ENCODE assay signal across 9 mouse cellular contexts in the genomic region with DNA sequence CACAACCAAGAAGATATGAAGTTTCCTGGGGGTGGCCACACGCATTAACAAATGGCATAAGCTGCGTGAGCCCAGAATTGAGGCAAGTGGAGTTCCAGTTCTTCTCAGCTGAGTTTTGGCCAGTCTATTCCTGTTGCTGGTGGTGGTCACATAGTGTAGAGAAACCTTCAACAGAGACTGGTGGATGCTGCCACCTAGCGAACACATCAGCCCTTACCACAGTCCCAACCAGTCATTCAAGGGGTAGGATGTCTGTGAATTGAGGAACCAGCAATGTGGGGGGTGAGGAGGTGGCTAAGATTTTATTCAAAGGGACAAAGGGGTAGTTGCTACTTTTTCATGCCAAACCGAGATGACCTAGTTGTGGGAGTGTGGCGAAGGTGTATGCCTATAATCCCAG. TPM values are rescaled to one million over a fixed set of nuclear protein-coding genes. Genes with fewer than 3 reads are reported as not detected.
DNase-seq lines count a peak whose midpoint lies in the region; ATAC-seq and TF ChIP-seq lines count a peak whose summit lies in the region.
"Had no signal": no experiment of that assay in that cellular context is flagged by ENCODE, and none has a peak within 500 bp of the region (broad histone marks: within the 10 kb centered on the region; RNA-seq: fewer than 3 reads in every experiment).

No protein-coding gene starts in this region.

- no peaks in the 10 kb centered on the region for H3K4me1 ChIP-seq in ES-Bruce4 (ENCODE audit: control insufficient read depth, insufficient read depth, low read length)
- H3K4me1 ChIP-seq in forebrain, postnatal 0 days (ENCODE audit: insufficient read depth): peaks cover 8% of the 10 kb centered on the region
- H3K4me1 ChIP-seq in lung, embryonic 14.5 days (ENCODE audit: insufficient read depth): no peaks in the 10 kb centered on the region

- no peak for TF ChIP-seq POLR2A in ES-Bruce4 (IDR thresholded peaks at IDR 0.05; ENCODE audit: insufficient read depth, low read length)
- no peak for TF ChIP-seq POLR2A in brain, embryonic 14.5 days (IDR thresholded peaks at IDR 0.05; ENCODE audit: borderline replicate concordance, extremely low read depth, insufficient read depth, insufficient read length, poor library complexity, severe bottlenecking)

- H3K36me3 ChIP-seq in ES-Bruce4 (ENCODE audit: control insufficient read depth, insufficient read depth, low read length, poor library complexity, severe bottlenecking): peaks cover 8% of the 10 kb centered on the region
- 0 out of 2 replicates have a peak, but pooled peaks cover 8% of the 10 kb centered on the region for H3K36me3 ChIP-seq in forebrain, postnatal 0 days (ENCODE audit: insufficient read depth)
- peaks cover 8% of the 10 kb centered on the region for H3K36me3 ChIP-seq in lung, embryonic 14.5 days (ENCODE audit: insufficient read depth)

- H3K4me2 ChIP-seq in forebrain, postnatal 0 days (ENCODE audit: low read depth): no peak overlapping the region
- no peak overlapping the region for H3K4me2 ChIP-seq in lung, embryonic 14.5 days

- no peak overlapping the region for H3K4me3 ChIP-seq in ES-Bruce4 (ENCODE audit: low read depth, low read length)
- H3K4me3 ChIP-seq in forebrain, postnatal 0 days (ENCODE audit: low read depth, low read length): no peak overlapping the region
- no peak overlapping the region for H3K4me3 ChIP-seq in lung, embryonic 14.5 days (ENCODE audit: low read depth, low read length)

- peak; percentile 80 for TF ChIP-seq CTCF in ES-Bruce4 (IDR thresholded peaks at IDR 0.05; ENCODE audit: low read depth, low read length)
- peak; percentile 73; the same call in 1 of the 2 replicates for TF ChIP-seq CTCF in brain, embryonic 14.5 days (IDR thresholded peaks at IDR 0.05; ENCODE audit: borderline replicate concordance, extremely low read depth, insufficient read depth, insufficient read length)
- TF ChIP-seq CTCF in forebrain, postnatal 0 days (IDR thresholded peaks at IDR 0.05; ENCODE audit: low read depth): peak; percentile 92
- TF ChIP-seq CTCF in lung, embryonic 14.5 days (IDR thresholded peaks at IDR 0.05; ENCODE audit: low read depth): peak; percentile 85

- H3K27me3 ChIP-seq in ES-Bruce4 (ENCODE audit: control insufficient read depth, insufficient read depth, low read length, poor library complexity, severe bottlenecking): no peaks in the 10 kb centered on the region
- H3K27me3 ChIP-seq in forebrain, postnatal 0 days (ENCODE audit: insufficient read depth, low read length): no peaks in the 10 kb centered on the region
- H3K27me3 ChIP-seq in lung, embryonic 14.5 days (ENCODE audit: insufficient read depth, low read length): no peaks in the 10 kb centered on the region

- H3K9me3 ChIP-seq in ES-Bruce4 (replicated peaks; ENCODE audit: control insufficient read depth, insufficient read depth, low read length, poor library complexity, severe bottlenecking): no peaks in the 10 kb centered on the region
- H3K9me3 ChIP-seq in forebrain, postnatal 0 days (ENCODE audit: low read length): no peaks in the 10 kb centered on the region
- no peaks in the 10 kb centered on the region for H3K9me3 ChIP-seq in lung, embryonic 14.5 days (ENCODE audit: low read depth, low read length)

- peak; percentile 94 for ATAC-seq in forebrain, postnatal 0 days
- ATAC-seq in hematopoietic stem cell, adult 5-6 weeks (replicated peaks in 1 of 2; ENCODE audit: insufficient read depth in 1 of 2, low FRiP score in 2 of 2, low TSS enrichment in 1 of 2, low read depth in 1 of 2, poor library complexity in 2 of 2, severe bottlenecking in 2 of 2): peak; percentile 97 to 98
- ATAC-seq in lung, embryonic 14.5 days (ENCODE audit: insufficient read depth): peak; percentile 91
- no peak for ATAC-seq in erythroid progenitor cell, adult 5-6 weeks (replicated peaks; ENCODE audit: low FRiP score, poor library complexity, severe bottlenecking)

- no peak overlapping the region for H3K27ac ChIP-seq in ES-Bruce4 (ENCODE audit: insufficient read depth, low read length)
- H3K27ac ChIP-seq in forebrain, postnatal 0 days (ENCODE audit: low read depth, low read length): 0 out of 2 replicates have a peak overlapping the region, but pooled peaks have one; percentile 15
- no peak overlapping the region for H3K27ac ChIP-seq in lung, embryonic 14.5 days (ENCODE audit: low read depth)
- H3K27ac ChIP-seq: macrophage had no signal

- peak; percentile 87 for DNase-seq in brain, embryonic 14.5 days (ENCODE audit: low read depth)
- peak; percentile 87 for DNase-seq in forebrain, postnatal 0 days
- DNase-seq in layer of hippocampus, adult 8-10 months (ENCODE audit: low spot score in 2 of 2): peak; percentile 58 to 69
- DNase-seq in lung, embryonic 14.5 days: peak; percentile 90
- DNase-seq in retina, embryonic 14.5 days (ENCODE audit: low spot score): peak; percentile 85

- WGBS in forebrain, postnatal 0 days: 14% methylated on average over 5 of the region's 5 CpGs
- 13% methylated on average over 5 of the region's 5 CpGs for WGBS in lung, embryonic 14.5 days

- TF ChIP-seq EP300 in ES-Bruce4 (IDR thresholded peaks at IDR 0.05; ENCODE audit: insufficient read depth, low read depth, low read length): no peak

- no peak overlapping the region for H3K9ac ChIP-seq in ES-Bruce4 (ENCODE audit: low read depth, poor library complexity, severe bottlenecking)
- H3K9ac ChIP-seq in forebrain, postnatal 0 days: no peak overlapping the region
- no peak overlapping the region for H3K9ac ChIP-seq in lung, embryonic 14.5 days

RNA-seq across cellular contexts. Expression of a gene that starts 22.4 kb away (rescaled TPM):
- not detected in 2 replicates for polyA plus RNA-seq in ES-Bruce4 (2011; ENCODE audit: insufficient read depth, insufficient read length, low read depth, missing spikeins)
- polyA plus RNA-seq in brain, embryonic 14.5 days (2012; rRNA removed): 0.11 TPM in 1 of 2 replicates, not detected in the other
- not detected in 2 replicates for total RNA-seq in forebrain, postnatal 0 days (2014; rRNA removed)
- not detected in 2 replicates for polyA plus RNA-seq in forebrain, postnatal 0 days (2015; fragmentation: Nextera tagmentation; extraction: Ambion mirVana)
- total RNA-seq in hematopoietic stem cell, adult 5-6 weeks (2017): 0.19 TPM in 1 of 2 replicates, not detected in the other
- not detected for total RNA-seq in layer of hippocampus, adult 8-10 months (2022)
- not detected in 2 replicates for polyA plus RNA-seq in lung, embryonic 14.5 days (2014; fragmentation: Nextera tagmentation; extraction: Ambion mirVana)
- not detected in 2 replicates for total RNA-seq in erythroid progenitor cell, adult 5-6 weeks (2015; ENCODE audit: low replicate concordance)
- total RNA-seq in erythroid progenitor cell, adult 5-6 weeks (2017; ENCODE audit: low replicate concordance): not detected in 2 replicates
- polyA plus RNA-seq: macrophage had no signal

RNA-seq across cellular contexts. Expression of a gene that starts 33.8 kb away (rescaled TPM):
- polyA plus RNA-seq in ES-Bruce4 (2011; ENCODE audit: insufficient read depth, insufficient read length, low read depth, missing spikeins): 18.9 and 19.8 TPM in 2 replicates
- polyA plus RNA-seq in brain, embryonic 14.5 days (2012; rRNA removed): 19.0 and 20.3 TPM in 2 replicates
- total RNA-seq in forebrain, postnatal 0 days (2014; rRNA removed): 17.1 and 17.5 TPM in 2 replicates
- 8.9 and 9.4 TPM in 2 replicates for polyA plus RNA-seq in forebrain, postnatal 0 days (2015; fragmentation: Nextera tagmentation; extraction: Ambion mirVana)
- total RNA-seq in hematopoietic stem cell, adult 5-6 weeks (2017): 3.2 and 10.8 TPM in 2 replicates
- 10 to 100 TPM; 16.0 to 25.6 (median 19.4) TPM for total RNA-seq in layer of hippocampus, adult 8-10 months (2022)
- 11.4 and 15.7 TPM in 2 replicates for polyA plus RNA-seq in lung, embryonic 14.5 days (2014; fragmentation: Nextera tagmentation; extraction: Ambion mirVana)
- not detected in 2 replicates for total RNA-seq in erythroid progenitor cell, adult 5-6 weeks (2015; ENCODE audit: low replicate concordance)
- not detected in 2 replicates for total RNA-seq in erythroid progenitor cell, adult 5-6 weeks (2017; ENCODE audit: low replicate concordance)

RNA-seq across cellular contexts. Expression of a gene that starts 35.3 kb away (rescaled TPM):
- 5.2 and 6.9 TPM in 2 replicates for polyA plus RNA-seq in ES-Bruce4 (2011; ENCODE audit: insufficient read depth, insufficient read length, low read depth, missing spikeins)
- polyA plus RNA-seq in brain, embryonic 14.5 days (2012; rRNA removed): 0.48 and 1.3 TPM in 2 replicates
- total RNA-seq in forebrain, postnatal 0 days (2014; rRNA removed): 0.46 and 0.52 TPM in 2 replicates
- polyA plus RNA-seq in forebrain, postnatal 0 days (2015; fragmentation: Nextera tagmentation; extraction: Ambion mirVana): not detected in 2 replicates
- not detected in 2 replicates for total RNA-seq in hematopoietic stem cell, adult 5-6 weeks (2017)
- total RNA-seq in layer of hippocampus, adult 8-10 months (2022): under 1 TPM in 2 of 4 experiments, not detected in 2; 0.21 to 0.39 TPM
- polyA plus RNA-seq in lung, embryonic 14.5 days (2014; fragmentation: Nextera tagmentation; extraction: Ambion mirVana): 0.58 and 1.2 TPM in 2 replicates
- not detected in 2 replicates for total RNA-seq in erythroid progenitor cell, adult 5-6 weeks (2015; ENCODE audit: low replicate concordance)
- total RNA-seq in erythroid progenitor cell, adult 5-6 weeks (2017; ENCODE audit: low replicate concordance): not detected in 2 replicates
- polyA plus RNA-seq: macrophage had no signal

RNA-seq across cellular contexts. Expression of a gene that starts 58.9 kb away (rescaled TPM):
- 0.55 and 0.63 TPM in 2 replicates for polyA plus RNA-seq in ES-Bruce4 (2011; ENCODE audit: insufficient read depth, insufficient read length, low read depth, missing spikeins)
- polyA plus RNA-seq in brain, embryonic 14.5 days (2012; rRNA removed): 0.70 and 0.86 TPM in 2 replicates
- 0.24 TPM in 1 of 2 replicates, not detected in the other for total RNA-seq in forebrain, postnatal 0 days (2014; rRNA removed)
- 0.74 and 1.7 TPM in 2 replicates for polyA plus RNA-seq in forebrain, postnatal 0 days (2015; fragmentation: Nextera tagmentation; extraction: Ambion mirVana)
- not detected in 2 replicates for total RNA-seq in hematopoietic stem cell, adult 5-6 weeks (2017)
- total RNA-seq in layer of hippocampus, adult 8-10 months (2022): 1 to 10 TPM; 1.9 to 3.4 (median 2.6) TPM
- not detected in 2 replicates for polyA plus RNA-seq in lung, embryonic 14.5 days (2014; fragmentation: Nextera tagmentation; extraction: Ambion mirVana)
- not detected in 2 replicates for total RNA-seq in erythroid progenitor cell, adult 5-6 weeks (2015; ENCODE audit: low replicate concordance)
- total RNA-seq in erythroid progenitor cell, adult 5-6 weeks (2017; ENCODE audit: low replicate concordance): not detected in 2 replicates
- polyA plus RNA-seq: macrophage had no signal
